Mouse (Mus musculus) heart, adult 8-10 months (tissue): ENCODE results near the gene Cers5. TPM values are rescaled to one million over a fixed set of nuclear protein-coding genes. Genes with fewer than 3 reads are reported as not detected.

Experiments used
- DNase-seq: peaks from one replicate; pipeline ENCODE4 v3.0.0; 2022; ENCODE audit warnings: low spot score
- total RNA-seq, 4 experiments: library from RNA; stranded (reverse); gene quantifications; 2 replicates each; pipeline ENCODE4 v1.2.4; 2022

Cers5 gene
- total RNA-seq, 4 experiments from 2014 or later, result 17.8 to 23.6 (median 18.1) TPM

- DNase-seq, result peak; percentile 99
Measured at GRCm38 (mm10) chr15:99725341-99726155, 47.1 kb downstream of the Cers5 start, which contains the start of gene Cox14. TSS of gene Cox14 (plus strand) at chr15:99725618.

- peak; percentile 75 for DNase-seq
Measured at GRCm38 (mm10) chr15:99724292-99725021, 48.2 kb downstream of the Cers5 start.

- DNase-seq, result peak; percentile 75
Measured at GRCm38 (mm10) chr15:99723515-99724291, 49.0 kb downstream of the Cers5 start.

- DNase-seq, result no peak
Measured at GRCm38 (mm10) chr15:99723120-99723514, 49.6 kb downstream of the Cers5 start.

GRCm38 (mm10) chr15:99721921-99722743 is 50.6 kb downstream of the Cers5 start:
- no peak for DNase-seq

- DNase-seq, result no peak
Measured at GRCm38 (mm10) chr15:99719865-99720264, 52.8 kb downstream of the Cers5 start.

- DNase-seq, result no peak
Measured at GRCm38 (mm10) chr15:99718461-99719021, 54.1 kb downstream of the Cers5 start.

GRCm38 (mm10) chr15:99717386-99718334 is 55.0 kb downstream of the Cers5 start, which contains the start of gene Gpd1:
TSS of gene Gpd1 (plus strand) at chr15:99717515.
- no peak for DNase-seq

GRCm38 (mm10) chr15:99716814-99717213 is 55.9 kb downstream of the Cers5 start:
- no peak for DNase-seq

GRCm38 (mm10) chr15:99715982-99716746 is 56.5 kb downstream of the Cers5 start:
- no peak for DNase-seq

- DNase-seq, result no peak
Measured at GRCm38 (mm10) chr15:99715361-99715865, 57.3 kb downstream of the Cers5 start.

- peak; percentile 81 for DNase-seq
Measured at GRCm38 (mm10) chr15:99714858-99715257, 57.8 kb downstream of the Cers5 start.

GRCm38 (mm10) chr15:99714206-99714605 is 58.5 kb downstream of the Cers5 start:
- DNase-seq, result no peak

- DNase-seq, result no peak
Measured at GRCm38 (mm10) chr15:99713569-99713968, 59.1 kb downstream of the Cers5 start.

GRCm38 (mm10) chr15:99712666-99713559 is 59.8 kb downstream of the Cers5 start:
- DNase-seq, result no peak

- DNase-seq, result no peak
Measured at GRCm38 (mm10) chr15:99711491-99711890, 61.2 kb downstream of the Cers5 start.
